Mouse (Mus musculus) regulatory T cell (primary cell): ENCODE data around the gene 1700013H16Rik.
"Not testable (repeated sequence)": the region's sequence is repeated elsewhere in the genome, so short reads cannot be mapped to it uniquely, and the experiment has no call there.

ENCODE experiments used
- in situ Hi-C: fragments of 300-600 bp; cut with MboI, MseI; formaldehyde crosslinking; loops from one replicate; pipeline ENCODE4 v1.15.1; 2025; ENCODE audit warnings: high pct_unique_total_duplicates

Gene 1700013H16Rik

DNA sequence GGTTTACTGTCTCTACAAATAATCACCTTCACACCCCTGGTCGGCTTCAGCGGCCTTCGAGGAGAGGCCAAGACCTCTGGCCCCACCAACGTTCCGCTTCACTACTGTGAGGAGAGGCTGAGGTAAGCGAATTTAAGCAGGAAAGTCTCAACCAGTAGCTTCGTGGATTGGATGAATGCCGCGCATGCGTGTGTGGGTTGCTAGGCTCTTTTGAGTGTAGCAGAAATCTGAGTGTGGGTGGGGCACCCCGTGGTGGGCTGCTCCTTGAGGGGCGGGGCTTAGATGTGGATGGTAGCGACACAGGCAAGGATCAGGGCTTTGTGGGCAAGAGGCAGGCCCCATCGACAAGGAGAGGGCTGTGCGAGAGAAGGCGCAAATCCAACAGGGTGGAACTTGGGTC, at the start of gene 1700013H16Rik:
Gene 1700013H16Rik, minus strand, starts transcription at position 96 of the 400 bp plus-strand sequence.
- in situ Hi-C loops: no loop called here

DNA sequence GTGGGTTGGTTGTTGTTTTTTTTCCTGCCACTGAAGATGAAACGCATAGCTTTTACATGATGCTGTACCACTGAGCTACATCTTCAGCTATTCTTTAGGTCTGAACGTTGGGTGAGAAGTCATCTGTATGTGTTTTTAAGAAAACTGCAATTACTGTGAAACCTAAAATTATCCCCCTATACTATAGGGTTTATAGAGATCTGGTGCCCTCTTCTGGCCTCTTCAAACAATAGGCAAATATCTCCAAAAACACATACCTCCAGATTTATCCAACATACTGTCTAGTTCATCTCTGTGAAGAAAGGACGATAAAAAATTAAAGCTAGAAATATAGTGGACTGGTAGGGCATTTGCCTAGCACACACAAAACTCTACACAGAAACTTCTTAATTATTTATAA, 41.4 kb upstream of the 1700013H16Rik start:
- in situ Hi-C loops: no loop called here

DNA sequence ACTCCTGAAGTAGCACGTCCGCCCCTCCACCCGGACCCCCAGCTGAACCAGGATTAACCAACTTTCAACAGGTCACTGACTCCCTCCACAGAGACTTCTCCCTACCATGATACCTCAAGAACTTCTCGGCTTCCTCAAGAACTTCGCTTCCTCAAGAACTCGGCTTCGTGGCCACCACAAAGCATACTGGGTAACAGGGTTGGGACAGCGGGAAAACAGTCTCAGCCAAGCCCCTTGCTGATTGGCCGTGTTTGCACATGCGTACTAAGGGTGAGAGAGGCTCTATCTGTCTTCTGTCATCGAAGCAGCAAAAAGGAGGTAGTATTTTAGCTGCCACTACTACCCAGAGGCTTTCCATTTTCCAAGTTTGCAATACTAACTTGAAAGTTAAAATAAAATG, 39.9 kb upstream of the 1700013H16Rik start, which contains the start of gene Xlr:
Gene Xlr, minus strand, starts transcription at position 188 of the 400 bp plus-strand sequence.
- in situ Hi-C loops: not testable (repeated sequence)

DNA sequence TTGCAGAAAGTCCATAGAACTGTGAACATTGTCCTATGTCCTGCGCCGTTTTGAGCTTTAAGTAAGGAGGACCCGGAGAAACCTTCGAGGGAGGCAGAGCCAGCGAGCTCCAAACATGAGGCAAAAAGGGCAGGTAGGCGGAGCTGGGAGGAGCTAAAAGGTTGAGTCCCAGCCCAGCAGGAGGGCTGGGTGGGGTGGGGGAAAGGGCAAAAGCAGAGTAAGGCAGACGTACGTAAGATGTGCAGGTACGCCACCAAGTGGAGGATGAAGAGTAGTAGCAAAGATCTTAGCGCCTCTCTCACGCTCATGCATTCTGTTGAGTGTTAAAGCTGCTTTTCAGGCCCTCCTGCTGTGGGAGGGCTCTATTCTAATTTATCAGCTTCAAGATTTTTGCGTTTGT, 18.6 kb upstream of the 1700013H16Rik start, which contains the start of gene Zfp36l3:
Gene Zfp36l3, minus strand, starts transcription at position 119 of the 400 bp plus-strand sequence.
- in situ Hi-C loops: no loop called here

DNA sequence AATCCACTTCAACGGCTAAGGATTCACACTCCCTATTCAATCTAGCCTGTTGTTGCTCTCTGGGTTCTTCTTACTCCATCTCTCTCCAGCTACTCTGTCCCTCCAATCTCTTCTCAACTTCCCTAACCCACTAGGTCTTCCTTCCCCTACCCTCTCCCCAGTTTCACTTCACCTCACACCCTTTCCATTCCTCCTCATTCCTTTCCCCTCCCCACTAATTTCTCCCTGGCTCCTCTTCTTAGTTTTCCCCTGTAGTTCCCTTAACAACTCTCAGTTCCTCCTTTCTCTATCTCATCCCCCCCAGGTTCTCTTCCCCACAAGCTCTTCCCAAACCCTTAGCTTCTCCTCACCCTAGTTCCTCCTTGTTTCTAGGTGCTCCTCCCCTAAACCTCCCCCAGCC, 4.8 kb downstream of the 1700013H16Rik start:
- in situ Hi-C loops: no loop called here

DNA sequence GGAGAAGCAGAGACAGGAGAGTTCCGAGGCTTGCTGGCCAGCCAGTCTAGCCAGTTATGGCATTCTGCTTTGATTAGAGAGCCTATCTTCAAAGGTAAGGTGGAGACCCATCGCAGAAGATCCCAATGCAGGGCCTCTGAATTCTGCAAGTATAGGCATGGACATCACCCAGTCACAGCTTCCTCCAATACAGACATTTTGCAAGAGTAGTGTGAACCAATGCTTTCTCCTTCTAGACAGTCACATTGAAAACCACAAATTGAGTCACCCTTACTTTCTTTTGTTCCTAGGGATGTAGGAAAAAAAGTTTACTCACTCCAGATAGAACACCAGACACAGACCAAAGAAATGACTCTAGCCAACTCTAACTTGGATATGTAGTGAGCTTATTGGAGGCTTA, 28.7 kb downstream of the 1700013H16Rik start:
- in situ Hi-C loops: no loop called here

DNA sequence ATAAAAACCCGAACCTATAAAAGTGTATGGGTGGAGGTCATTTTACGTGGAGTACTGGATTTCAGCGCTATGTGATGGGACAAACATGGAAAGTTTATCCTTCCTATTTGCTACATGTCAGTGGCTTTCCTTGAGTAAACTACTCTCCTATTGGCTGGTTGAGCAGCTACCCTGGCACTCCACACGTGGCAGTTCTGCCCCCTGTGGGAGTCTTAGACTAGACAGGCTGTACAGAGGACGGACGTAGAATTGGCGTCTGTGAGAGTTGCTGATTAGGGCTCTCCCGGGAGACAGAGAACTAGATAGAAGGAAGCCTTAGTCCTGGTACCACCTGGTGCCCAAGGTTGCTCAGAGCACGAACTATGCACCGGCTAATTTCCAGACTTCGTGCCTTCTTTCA, 33.0 kb downstream of the 1700013H16Rik start, which contains the start of gene 4930502E18Rik:
Gene 4930502E18Rik, plus strand, starts transcription at position 231 of the 400 bp plus-strand sequence.
- in situ Hi-C loops: no loop called here

DNA sequence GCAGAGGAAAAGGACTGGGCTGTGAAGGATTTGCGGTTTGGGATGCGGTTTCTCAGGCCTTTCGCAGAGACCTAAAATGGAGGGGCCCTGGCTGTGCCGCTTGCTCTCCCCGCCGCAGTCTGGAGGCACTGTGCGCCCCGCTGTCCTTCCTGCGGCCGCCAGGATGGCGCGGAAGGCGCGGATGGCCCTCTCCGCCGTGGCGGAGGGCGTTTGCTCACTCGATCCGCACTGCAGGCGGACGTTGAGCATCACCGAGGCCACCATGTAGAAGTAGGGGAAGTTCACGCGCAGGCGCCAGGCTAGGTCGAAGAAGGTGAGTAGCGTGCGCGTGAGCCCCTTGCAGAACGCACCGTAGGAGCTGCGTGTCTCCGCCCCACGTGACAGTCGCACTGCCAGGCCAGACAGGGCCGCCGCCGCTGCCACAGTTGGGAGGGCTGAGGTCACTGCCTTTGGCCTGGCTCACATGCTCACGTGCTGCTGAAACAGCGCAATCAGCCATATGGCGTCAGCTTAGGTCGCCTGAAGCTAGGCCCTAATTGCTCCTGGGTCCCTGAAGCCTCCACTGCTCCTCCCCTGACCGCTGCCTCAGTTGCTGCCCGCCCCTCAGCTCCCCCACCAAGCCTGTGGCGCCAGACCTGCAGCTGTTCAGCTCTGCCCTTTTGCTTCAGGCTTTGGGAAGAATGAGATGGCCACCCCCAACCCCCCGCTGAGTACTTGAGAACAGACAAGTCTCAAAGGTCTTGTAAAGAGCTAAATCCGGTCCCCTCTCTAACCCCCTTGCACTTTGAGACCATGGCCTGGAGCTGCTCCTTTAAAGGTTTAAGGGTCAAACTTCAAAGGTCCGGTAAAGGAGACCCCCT, 41.1 kb downstream of the 1700013H16Rik start:
- in situ Hi-C loops: no loop called here

DNA sequence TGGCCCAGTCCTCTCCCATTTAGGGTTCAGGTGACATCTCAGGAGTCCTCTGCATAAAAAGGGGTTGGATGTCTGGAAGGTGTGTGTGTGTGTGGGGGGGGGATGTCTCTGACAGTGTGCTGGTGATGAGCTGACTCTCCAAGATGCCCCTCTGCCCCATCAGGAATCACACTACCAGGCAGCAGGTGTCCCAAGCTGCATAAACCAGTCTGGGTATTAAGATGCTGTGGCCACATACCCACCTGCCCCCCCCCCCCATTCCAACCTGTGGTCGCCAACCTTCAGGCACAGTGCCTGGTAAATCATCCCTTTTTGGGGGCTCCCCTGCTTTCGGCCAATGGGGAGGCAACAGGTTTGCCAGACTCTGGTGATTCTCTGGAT, 41.7 kb downstream of the 1700013H16Rik start:
- in situ Hi-C loops: no loop called here

DNA sequence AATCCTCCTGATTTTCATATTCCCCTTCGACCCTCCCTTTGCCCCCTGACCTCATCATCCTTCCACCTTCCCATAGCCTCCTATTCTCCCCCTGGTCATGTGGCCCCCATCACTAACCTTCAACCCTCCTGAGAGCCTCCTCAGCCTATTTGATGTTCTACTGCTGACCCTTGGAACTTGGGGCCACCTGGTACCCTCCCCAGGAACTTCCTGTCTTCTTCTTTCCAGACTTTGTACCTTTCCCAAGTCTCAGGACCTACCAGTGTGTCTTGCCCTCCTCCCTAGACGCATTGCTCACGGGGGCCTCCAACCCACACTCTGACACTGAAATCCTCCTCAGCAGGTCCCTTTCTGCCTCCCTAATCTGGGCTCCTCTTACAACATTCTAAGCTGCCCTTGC, 55.0 kb downstream of the 1700013H16Rik start:
- in situ Hi-C loops: no loop called here

DNA sequence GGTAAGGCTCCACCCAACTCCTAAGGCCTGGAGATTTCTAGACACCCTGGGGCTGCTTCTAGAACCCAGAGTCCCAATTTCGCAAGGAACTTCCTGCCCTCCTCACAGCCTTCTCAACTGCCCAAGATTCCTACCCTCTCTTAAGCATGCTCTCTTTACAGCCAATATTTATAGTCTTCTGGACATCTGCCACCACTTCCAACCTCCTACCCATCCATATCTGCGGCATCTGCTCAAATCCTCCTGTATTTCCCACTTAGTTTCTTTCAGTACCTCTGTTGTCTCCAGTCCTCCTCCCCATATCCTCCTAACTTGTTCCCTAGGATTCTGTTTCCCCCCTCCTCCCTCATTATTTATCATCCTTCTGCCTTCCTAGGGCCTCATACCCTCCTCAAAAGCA, 58.4 kb downstream of the 1700013H16Rik start:
- in situ Hi-C loops: no loop called here

DNA sequence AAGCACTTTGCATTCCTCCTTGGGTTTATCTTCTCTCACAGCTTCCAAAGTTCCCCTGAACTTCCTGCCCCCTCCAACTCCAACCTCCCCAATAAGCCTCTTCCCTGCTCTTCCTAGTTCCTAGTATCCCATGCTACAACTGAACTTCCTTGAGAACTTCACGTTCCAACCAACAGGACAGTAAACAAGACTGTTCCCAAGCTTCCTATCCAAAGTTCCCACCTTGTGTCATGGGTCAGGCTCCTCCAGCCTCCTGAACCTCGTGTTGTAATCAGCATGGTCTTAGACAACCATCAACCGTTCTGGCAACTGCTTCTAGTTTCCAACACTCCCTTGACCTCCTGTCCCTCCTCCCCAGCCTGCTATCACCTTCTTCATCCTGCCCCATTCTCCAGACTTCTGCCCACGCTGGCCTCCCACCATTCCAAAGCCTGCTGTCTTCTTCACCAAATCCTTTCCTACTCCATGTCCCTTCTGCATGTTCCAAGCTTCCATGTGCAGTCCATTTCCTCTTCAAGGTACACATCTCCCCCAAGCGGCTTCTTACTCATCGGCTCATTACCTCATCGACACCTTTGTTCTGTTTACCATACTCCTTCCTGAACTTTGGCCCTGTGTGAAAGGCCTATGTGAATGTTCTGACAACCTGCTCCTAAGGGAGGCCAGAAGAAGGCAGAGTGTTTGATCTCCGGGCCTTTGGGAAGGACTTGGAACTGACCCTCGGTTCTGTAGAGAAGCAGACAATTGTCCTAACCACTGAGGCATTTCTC, 63.4 kb downstream of the 1700013H16Rik start:
- in situ Hi-C loops: no loop called here

DNA sequence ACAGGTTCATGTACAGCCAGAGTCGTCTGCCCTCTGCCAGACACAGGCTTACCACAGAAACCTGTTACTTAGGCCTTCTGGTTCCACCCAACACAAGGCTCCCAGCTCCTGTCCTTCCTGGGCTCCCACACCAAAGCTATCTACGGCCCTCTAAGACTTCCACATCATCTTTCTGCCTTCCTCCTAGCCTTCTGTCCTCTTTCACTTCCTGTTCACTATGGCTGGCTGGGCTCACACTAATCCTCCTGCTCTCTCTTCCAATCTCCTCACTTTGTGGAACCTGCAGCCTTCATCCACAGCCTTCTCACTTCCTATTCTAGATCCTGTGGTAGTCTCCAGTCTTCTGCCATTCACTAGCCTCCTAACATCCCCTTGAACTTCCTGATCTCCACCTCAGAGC, 64.5 kb downstream of the 1700013H16Rik start:
- in situ Hi-C loops: no loop called here
